Mouse (Mus musculus) erythroblast, embryonic 14.5 days (primary cell): ENCODE measurements around the gene Adgrg1. TPM values are rescaled to one million over a fixed set of nuclear protein-coding genes. Genes with fewer than 3 reads are reported as not detected.
A peak's percentile ranks its signal among the peaks of the same experiment; 100 is the strongest.

Source experiments
- H3K27me3 ChIP-seq: 2 replicates; pipeline ENCODE4 v1.6.1; 2012; ENCODE audit warnings: inconsistent platforms; ENCODE audit not compliant: control insufficient read depth
- H3K36me3 ChIP-seq: 2 replicates; pipeline ENCODE4 v1.6.1; 2012; ENCODE audit warnings: mild to moderate bottlenecking, inconsistent platforms; ENCODE audit not compliant: control insufficient read depth
- H3K4me1 ChIP-seq: 2 replicates; pipeline ENCODE4 v1.6.1; 2012; ENCODE audit warnings: inconsistent platforms; ENCODE audit not compliant: control insufficient read depth
- H3K4me3 ChIP-seq: replicated peaks from 2 replicates; pipeline ENCODE3; 2012; ENCODE audit warnings: moderate library complexity, mild to moderate bottlenecking, inconsistent platforms
- H3K9me3 ChIP-seq: 2 replicates; pipeline ENCODE4 v1.6.1; 2012; ENCODE audit warnings: low read length, inconsistent platforms, mixed read lengths; ENCODE audit not compliant: control insufficient read depth
- GATA1 ChIP-seq: IDR thresholded peaks from 2 replicates; pipeline ENCODE4 v1.6.1; 2012; ENCODE audit warnings: low read length, inconsistent platforms, mixed read lengths
- TAL1 ChIP-seq: IDR thresholded peaks from 3 replicates; pipeline ENCODE4 v1.6.1; 2012; ENCODE audit warnings: low read length, inconsistent platforms, mixed read lengths
- polyA plus RNA-seq: library from polyadenylated mRNA; stranded (reverse); fragments of >175 nt; gene quantifications from 2 replicates; pipeline ENCODE4 v1.2.3, GENCODE M21; 2012

Gene Adgrg1
- polyA plus RNA-seq, 1 experiment: 14.3 TPM

DNA sequence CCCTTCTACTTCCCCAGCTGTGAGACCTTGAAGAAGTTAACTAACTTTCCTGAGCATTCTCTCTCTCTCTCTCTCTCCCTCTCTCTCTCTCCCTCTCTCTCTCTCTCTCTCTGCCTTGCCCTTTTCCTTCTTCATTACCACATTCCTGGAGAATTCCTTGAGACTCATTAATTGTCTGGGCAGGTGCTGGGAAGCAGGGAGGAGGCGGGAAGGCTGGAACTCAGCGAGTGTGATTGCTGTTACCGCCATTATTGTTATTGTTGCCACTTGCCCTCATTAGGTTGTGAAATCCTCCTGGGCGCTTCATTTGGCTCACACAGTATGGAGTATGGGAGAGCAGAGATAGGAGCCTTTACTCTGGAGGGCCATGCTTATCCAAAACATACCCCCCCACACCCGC, 8.6 kb downstream of the Adgrg1 start:
- H3K9me3 ChIP-seq: no peaks in the 10 kb centered on the region
- no peak overlapping the region for H3K4me3 ChIP-seq
- H3K36me3 ChIP-seq: peaks cover 27% of the 10 kb centered on the region
- peaks cover 96% of the 10 kb centered on the region for H3K4me1 ChIP-seq
- TF ChIP-seq GATA1: no peak
- TF ChIP-seq TAL1: no peak
- H3K27me3 ChIP-seq: no peaks in the 10 kb centered on the region

GRCm38 (mm10) chr8:94983881-94984516, 9.4 kb downstream of the Adgrg1 start:
- Histone ChIP-seq H3K4me1 (peaks cover 96% of the 10 kb centered on the region), H3K4me3 (peak overlapping the region; percentile 83), H3K36me3 (peaks cover 35% of the 10 kb centered on the region), H3K9me3 (no peaks in the 10 kb centered on the region), H3K27me3 (no peaks in the 10 kb centered on the region)
- TF ChIP-seq TAL1: no peak
- no peak for TF ChIP-seq GATA1

- Histone ChIP-seq H3K4me3 (peak overlapping the region; percentile 83), H3K9me3 (no peaks in the 10 kb centered on the region), H3K27me3 (no peaks in the 10 kb centered on the region), H3K36me3 (peaks cover 45% of the 10 kb centered on the region), H3K4me1 (peaks cover 98% of the 10 kb centered on the region)
- TF ChIP-seq GATA1: no peak
Measured at GRCm38 (mm10) chr8:94985023-94985422, 10.5 kb downstream of the Adgrg1 start.

DNA sequence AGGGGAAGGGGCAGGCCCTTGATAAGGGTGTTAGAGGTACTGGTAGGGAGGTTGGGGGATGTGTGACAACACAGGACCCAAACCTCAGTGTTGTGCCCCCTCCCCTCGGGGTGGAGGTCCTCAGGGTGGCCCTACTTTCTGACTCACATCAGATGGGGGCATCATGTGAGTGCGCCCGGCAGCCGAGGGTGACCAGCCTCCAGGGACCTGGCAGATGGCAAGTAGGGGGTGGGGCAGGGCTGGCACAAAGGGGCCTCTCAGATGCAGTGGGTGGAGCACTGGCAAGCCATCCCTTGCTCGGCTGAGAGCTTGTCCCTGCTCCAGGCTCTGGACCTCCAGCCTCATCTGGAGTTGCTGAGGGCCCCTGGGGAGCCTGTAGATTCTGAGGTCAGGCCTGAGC, 12.1 kb downstream of the Adgrg1 start:
- Histone ChIP-seq H3K9me3 (no peaks in the 10 kb centered on the region), H3K4me1 (peaks cover 99% of the 10 kb centered on the region), H3K4me3 (peak overlapping the region; percentile 83), H3K36me3 (peaks cover 62% of the 10 kb centered on the region), H3K27me3 (no peaks in the 10 kb centered on the region)
- TF ChIP-seq TAL1 (no peak), GATA1 (no peak)

- TF ChIP-seq TAL1 (no peak), GATA1 (peak; percentile 68)
- no peaks in the 10 kb centered on the region for H3K27me3 ChIP-seq
- peak overlapping the region; percentile 83 for H3K4me3 ChIP-seq
- H3K9me3 ChIP-seq: no peaks in the 10 kb centered on the region
- peaks cover 99% of the 10 kb centered on the region for H3K4me1 ChIP-seq
- peaks cover 71% of the 10 kb centered on the region for H3K36me3 ChIP-seq
Measured at GRCm38 (mm10) chr8:94987553-94987952, 13.0 kb downstream of the Adgrg1 start.

DNA sequence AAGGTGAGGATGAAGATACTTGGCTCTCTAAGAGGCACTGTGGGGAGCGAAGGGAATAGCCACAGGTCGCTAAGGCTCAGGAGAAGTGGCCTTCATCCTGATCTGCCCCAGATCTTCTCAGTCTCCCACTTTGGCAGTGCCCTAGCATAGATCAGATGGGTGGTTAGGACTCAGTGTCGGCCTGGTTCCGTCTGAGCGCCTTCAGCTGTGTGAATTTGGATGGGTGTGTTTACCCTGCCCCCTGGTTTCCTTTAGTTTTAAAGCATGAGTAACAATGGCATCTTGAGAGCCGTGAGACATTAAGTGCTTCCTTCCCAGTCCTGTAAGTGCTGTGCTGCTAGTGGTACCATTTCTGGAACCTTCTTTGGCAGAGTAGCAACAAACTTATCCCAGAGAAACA, 14.1 kb downstream of the Adgrg1 start:
- no peaks in the 10 kb centered on the region for H3K9me3 ChIP-seq
- H3K4me3 ChIP-seq: peak overlapping the region; percentile 0

DNA sequence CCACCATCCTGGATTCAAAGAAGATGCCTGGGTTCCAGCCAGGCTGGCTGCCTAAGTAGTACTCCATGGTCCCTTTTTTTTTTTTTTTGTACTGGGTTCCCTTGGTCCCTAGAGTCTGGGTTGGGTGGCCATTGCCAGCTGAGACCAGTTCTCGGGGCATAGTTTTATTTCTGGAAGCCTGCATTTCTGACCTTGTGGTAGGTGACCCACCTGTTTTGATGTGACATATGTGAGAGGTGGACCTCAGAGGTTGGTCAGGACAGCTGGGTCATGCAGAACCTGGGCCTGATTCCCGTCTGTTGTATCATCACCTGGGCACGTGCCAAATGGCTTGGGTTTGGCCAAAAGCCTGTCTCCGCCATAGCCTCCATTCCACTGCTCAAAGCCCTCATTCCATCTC, 15.2 kb downstream of the Adgrg1 start:
- H3K4me1 ChIP-seq: peaks cover 92% of the 10 kb centered on the region
- no peaks in the 10 kb centered on the region for H3K9me3 ChIP-seq
- peaks cover 92% of the 10 kb centered on the region for H3K36me3 ChIP-seq
- TF ChIP-seq GATA1: no peak
- no peak for TF ChIP-seq TAL1
- no peak overlapping the region for H3K4me3 ChIP-seq
- H3K27me3 ChIP-seq: no peaks in the 10 kb centered on the region

More for the DNA sequence above, 14.1 kb downstream of the Adgrg1 start:
- H3K4me1 ChIP-seq: peaks cover 99% of the 10 kb centered on the region
- H3K36me3 ChIP-seq: peaks cover 81% of the 10 kb centered on the region
- TF ChIP-seq GATA1 (no peak), TAL1 (no peak)
- no peaks in the 10 kb centered on the region for H3K27me3 ChIP-seq

DNA sequence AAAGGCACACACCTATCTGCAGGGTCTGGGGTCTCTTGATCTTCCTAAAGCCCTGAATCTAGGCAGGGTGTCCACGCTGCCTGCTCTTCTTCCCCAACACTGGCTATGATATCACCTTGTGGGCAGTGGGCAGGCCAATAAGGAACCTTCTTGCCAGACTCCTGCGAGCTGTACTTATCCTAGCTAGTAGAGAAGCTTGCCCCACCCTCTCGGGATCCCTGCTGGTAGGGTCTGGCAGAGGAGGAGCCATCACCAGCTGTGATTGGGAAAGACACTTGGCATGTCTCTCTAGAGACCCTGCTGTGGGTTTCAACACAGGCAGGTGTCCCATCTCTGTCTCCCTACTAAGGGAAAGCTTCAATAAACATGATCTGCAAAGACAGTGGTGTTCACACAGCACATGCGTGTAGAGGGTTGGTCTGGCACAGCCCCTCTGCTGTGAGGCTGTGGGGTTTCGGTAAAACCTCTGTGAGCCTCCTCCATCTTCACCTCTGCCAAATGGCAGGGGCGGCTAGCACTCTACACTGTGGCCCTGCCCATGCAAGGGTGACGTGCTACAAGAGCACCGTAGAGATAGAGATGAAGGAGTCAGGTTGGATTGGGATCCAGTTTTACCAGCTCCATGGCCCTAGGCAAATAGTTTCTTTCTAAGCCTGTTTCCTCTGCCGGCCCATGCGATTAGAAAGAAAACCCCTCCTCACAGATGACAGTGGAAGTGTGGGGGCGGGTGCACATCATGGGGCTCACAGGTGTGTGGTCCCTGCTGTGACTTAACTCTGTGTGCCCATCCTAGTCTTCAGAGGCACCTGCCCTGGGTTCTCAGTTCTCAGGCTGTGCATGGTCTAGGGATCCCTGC, 16.3 kb downstream of the Adgrg1 start:
- Histone ChIP-seq H3K36me3 (peaks cover 97% of the 10 kb centered on the region), H3K4me1 (peaks cover 86% of the 10 kb centered on the region), H3K4me3 (no peak overlapping the region), H3K9me3 (no peaks in the 10 kb centered on the region), H3K27me3 (no peaks in the 10 kb centered on the region)
- TF ChIP-seq GATA1 (no peak), TAL1 (no peak)

DNA sequence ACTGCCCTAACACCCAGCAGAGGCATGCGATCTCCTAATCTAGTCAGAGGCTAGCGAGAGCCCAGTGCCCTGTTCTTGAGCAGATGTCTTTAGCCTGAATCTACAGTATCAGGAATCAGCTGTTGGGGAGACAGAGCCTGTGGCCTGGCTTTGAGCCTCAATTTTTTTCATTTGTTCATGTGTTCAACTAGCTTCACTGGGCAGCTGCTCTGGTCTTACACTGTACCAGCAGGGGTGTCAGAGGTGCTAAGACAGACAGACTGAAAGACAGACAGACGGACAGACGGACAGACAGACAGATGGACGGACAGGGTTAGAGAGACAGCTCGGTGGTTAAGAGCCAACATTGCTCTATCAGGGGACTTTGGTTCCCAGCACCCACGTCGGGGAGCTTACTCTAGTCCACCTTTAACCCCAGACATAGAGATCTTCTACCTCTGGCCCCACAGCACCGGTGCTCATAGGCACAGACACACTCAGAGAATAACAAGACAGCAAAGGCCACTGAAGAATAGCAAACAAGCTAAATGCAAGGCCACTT, 17.0 kb downstream of the Adgrg1 start:
- Histone ChIP-seq H3K4me1 (peaks cover 86% of the 10 kb centered on the region), H3K9me3 (no peaks in the 10 kb centered on the region), H3K4me3 (no peak overlapping the region), H3K27me3 (no peaks in the 10 kb centered on the region), H3K36me3 (peaks cover 100% of the 10 kb centered on the region)
- TF ChIP-seq TAL1 (no peak), GATA1 (no peak)
